ENCODE assay signal across 8 mouse cellular contexts in genomic region chr12:80146227-80147223, GRCm38 (mm10). TPM values are rescaled to one million over a fixed set of nuclear protein-coding genes. Genes with fewer than 3 reads are reported as not detected.
DNase-seq lines count a peak whose midpoint lies in the region; ATAC-seq lines count a peak whose summit lies in the region.

No protein-coding gene starts in this region.

- H3K4me2 ChIP-seq in kidney, embryonic 14.5 days (replicated peaks; ENCODE audit: low read depth, low read length): no peak overlapping the region
- no peak overlapping the region for H3K4me2 ChIP-seq in liver, embryonic 16.5 days (ENCODE audit: low read depth, low read length)
- no peak overlapping the region for H3K4me2 ChIP-seq in neural tube, embryonic 14.5 days (ENCODE audit: low read depth, low read length)

- WGBS in kidney, embryonic 14.5 days: 40% methylated on average over 21 of the region's 21 CpGs
- WGBS in liver, embryonic 16.5 days (ENCODE audit: insufficient replicate concordance): 37% methylated on average over 21 of the region's 21 CpGs
- WGBS in neural tube, embryonic 14.5 days: 34% methylated on average over 21 of the region's 21 CpGs

- no peaks in the 10 kb centered on the region for H3K9me3 ChIP-seq in kidney, embryonic 14.5 days (ENCODE audit: control insufficient read depth, low read length)
- H3K9me3 ChIP-seq in liver, embryonic 16.5 days (replicated peaks; ENCODE audit: control insufficient read depth, low read length): no peaks in the 10 kb centered on the region
- no peaks in the 10 kb centered on the region for H3K9me3 ChIP-seq in neural tube, embryonic 14.5 days (ENCODE audit: control insufficient read depth, low read length)

- ATAC-seq in granulocyte monocyte progenitor cell, adult 5-6 weeks (replicated peaks; ENCODE audit: poor library complexity, severe bottlenecking): peak; percentile 47
- ATAC-seq in kidney, embryonic 14.5 days (ENCODE audit: low FRiP score, low TSS enrichment): peak; percentile 62
- ATAC-seq in liver, embryonic 16.5 days (ENCODE audit: low read depth): peak; percentile 62
- 0 out of 2 replicates have a peak, but pooled peaks have one; percentile 56 for ATAC-seq in neural tube, embryonic 14.5 days (ENCODE audit: low read depth)

- H3K4me1 ChIP-seq in kidney, embryonic 14.5 days (ENCODE audit: control insufficient read depth, insufficient read depth, low read length): 0 out of 2 replicates have a peak, but pooled peaks cover 14% of the 10 kb centered on the region
- peaks cover 9% of the 10 kb centered on the region for H3K4me1 ChIP-seq in liver, embryonic 16.5 days (ENCODE audit: control insufficient read depth, low read depth, low read length)
- no peaks in the 10 kb centered on the region for H3K4me1 ChIP-seq in neural tube, embryonic 14.5 days (ENCODE audit: control insufficient read depth, insufficient read depth, low read length)

- H3K36me3 ChIP-seq in kidney, embryonic 14.5 days (ENCODE audit: control insufficient read depth, insufficient read depth, low read length): no peaks in the 10 kb centered on the region
- H3K36me3 ChIP-seq in liver, embryonic 16.5 days (ENCODE audit: control insufficient read depth, insufficient read depth): no peaks in the 10 kb centered on the region
- H3K36me3 ChIP-seq in neural tube, embryonic 14.5 days (ENCODE audit: control insufficient read depth, insufficient read depth, low read length): no peaks in the 10 kb centered on the region

- peak; percentile 64 for DNase-seq in CD4-positive helper T cell, adult 2 months (ENCODE audit: low read depth, low spot score)
- DNase-seq in NIH3T3 (ENCODE audit: low read depth): peak; percentile 79
- peak; percentile 92 for DNase-seq in embryo, embryonic 10.5 days (ENCODE audit: low spot score)
- DNase-seq in urinary bladder, postnatal 25 days (ENCODE audit: low spot score): peak; percentile 65

- H3K4me3 ChIP-seq in kidney, embryonic 14.5 days (ENCODE audit: low read length): no peak overlapping the region
- H3K4me3 ChIP-seq in liver, embryonic 16.5 days (ENCODE audit: low read depth, low read length): no peak overlapping the region
- no peak overlapping the region for H3K4me3 ChIP-seq in neural tube, embryonic 14.5 days (ENCODE audit: low read depth, low read length)

- no peaks in the 10 kb centered on the region for H3K27me3 ChIP-seq in kidney, embryonic 14.5 days (ENCODE audit: control insufficient read depth, insufficient read depth, low read length)
- H3K27me3 ChIP-seq in liver, embryonic 16.5 days (ENCODE audit: control insufficient read depth, insufficient read depth, low read depth, low read length): no peaks in the 10 kb centered on the region
- H3K27me3 ChIP-seq in neural tube, embryonic 14.5 days (ENCODE audit: control insufficient read depth, insufficient read depth, low read length): no peaks in the 10 kb centered on the region

- H3K9ac ChIP-seq in kidney, embryonic 14.5 days (ENCODE audit: low read depth, low read length): no peak overlapping the region
- no peak overlapping the region for H3K9ac ChIP-seq in liver, embryonic 16.5 days (ENCODE audit: low read depth, low read length)
- no peak overlapping the region for H3K9ac ChIP-seq in neural tube, embryonic 14.5 days (replicated peaks; ENCODE audit: low read depth, low read length)

- peak overlapping the region; percentile 55; the same call in 1 of the 2 replicates for H3K27ac ChIP-seq in kidney, embryonic 14.5 days (ENCODE audit: low read depth, low read length)
- peak overlapping the region; percentile 58 for H3K27ac ChIP-seq in liver, embryonic 16.5 days (ENCODE audit: low read length)
- H3K27ac ChIP-seq in neural tube, embryonic 14.5 days (ENCODE audit: low read depth, low read length): no peak overlapping the region

RNA-seq across cellular contexts. Expression of gene Zfp36l1, which starts 33.7 kb away (rescaled TPM):
- total RNA-seq in granulocyte monocyte progenitor cell, adult 5-6 weeks (2014; fragmentation: Nextera tagmentation): 1.9 and 8.5 TPM in 2 replicates
- 0.36 and 0.56 TPM in 2 replicates for total RNA-seq in granulocyte monocyte progenitor cell, adult 5-6 weeks (2017)
- 166 and 175 TPM in 2 replicates for polyA plus RNA-seq in kidney, embryonic 14.5 days (2014; fragmentation: Nextera tagmentation; extraction: Ambion mirVana)
- polyA plus RNA-seq in liver, embryonic 16.5 days (2015; fragmentation: Nextera tagmentation; extraction: Ambion mirVana): 22.2 and 30.4 TPM in 2 replicates
- 26.6 and 41.0 TPM in 2 replicates for polyA plus RNA-seq in neural tube, embryonic 14.5 days (2014; fragmentation: Nextera tagmentation; extraction: Ambion mirVana)
